Mouse (Mus musculus): Measurements from ENCODE around the gene Focad.

DNA sequence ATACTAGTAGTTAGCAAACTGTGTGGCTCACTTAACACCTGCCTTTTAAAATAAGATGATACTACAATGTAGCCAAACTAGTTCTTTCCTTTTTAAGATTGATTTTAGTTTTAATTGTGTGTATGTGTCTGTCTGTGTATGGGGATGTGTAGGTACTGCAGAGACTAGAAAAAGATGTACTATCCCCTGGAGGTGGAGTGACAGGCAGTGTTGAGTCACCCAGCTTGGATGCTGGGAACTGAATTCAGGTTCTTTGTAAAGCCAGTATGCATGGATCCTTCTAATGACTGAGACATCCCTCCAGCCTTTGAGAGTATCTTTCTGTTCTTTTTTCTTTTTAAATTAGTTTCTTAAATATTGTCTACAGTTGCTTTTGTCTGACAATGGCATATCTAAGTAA lies 23.5 kb downstream of the Focad start:
- TF ChIP-seq POLR2A (IDR thresholded peaks at IDR 0.05; ENCODE audit: insufficient read depth, low read length), result no peak
- no peak for TF ChIP-seq CTCF (IDR thresholded peaks at IDR 0.05; ENCODE audit: low read depth, low read length)

All from ES-Bruce4 (cell line).